Mouse (Mus musculus) adrenal gland, adult 2 months (tissue): ENCODE data around the gene Itga5. TPM values are rescaled to one million over a fixed set of nuclear protein-coding genes. Genes with fewer than 3 reads are reported as not detected.
A peak's percentile ranks its signal among the peaks of the same experiment; 100 is the strongest.

Experiments
- DNase-seq: peaks from one replicate; pipeline ENCODE4 v3.0.0; 2021
- polyA plus RNA-seq: library from polyadenylated mRNA; depleted of rRNA; stranded (reverse); fragments of >200 nt; gene quantifications from 2 replicates; pipeline ENCODE4 v1.2.3, GENCODE M21; 2012
- total RNA-seq, 2 experiments: library from RNA; stranded (reverse); gene quantifications; 2 replicates each; pipeline ENCODE4 v1.2.3; 2021

The Itga5 gene
- total and polyA plus RNA-seq, 3 experiments = 28.4 to 36.0 (median 33.7) TPM

GRCm38 (mm10) chr15:103339961-103340337 is 26.6 kb downstream of the Itga5 start, which contains the start of gene Zfp385a:
Zfp385a (minus strand) TSS chr15:103340093.
- peak; percentile 75 for DNase-seq

GRCm38 (mm10) chr15:103339166-103339960 is 27.2 kb downstream of the Itga5 start:
- DNase-seq = no peak

- DNase-seq = no peak
Observed at GRCm38 (mm10) chr15:103338829-103339165, 27.8 kb downstream of the Itga5 start.

GRCm38 (mm10) chr15:103336996-103337667 is 29.4 kb downstream of the Itga5 start:
- DNase-seq = no peak

- no peak for DNase-seq
Observed at GRCm38 (mm10) chr15:103335488-103336235, 30.9 kb downstream of the Itga5 start.

GRCm38 (mm10) chr15:103335040-103335439 is 31.5 kb downstream of the Itga5 start:
- DNase-seq = no peak

GRCm38 (mm10) chr15:103334194-103334593 is 32.4 kb downstream of the Itga5 start:
- DNase-seq = no peak

- no peak for DNase-seq
Observed at GRCm38 (mm10) chr15:103333738-103334137, 32.8 kb downstream of the Itga5 start.

- DNase-seq = no peak
Observed at GRCm38 (mm10) chr15:103333081-103333615, 33.4 kb downstream of the Itga5 start.

GRCm38 (mm10) chr15:103323455-103324247 is 42.9 kb downstream of the Itga5 start:
- DNase-seq = peak; percentile 94

- no peak for DNase-seq
Observed at GRCm38 (mm10) chr15:103323070-103323454, 43.5 kb downstream of the Itga5 start.

- no peak for DNase-seq
Observed at GRCm38 (mm10) chr15:103322396-103322795, 44.2 kb downstream of the Itga5 start.

GRCm38 (mm10) chr15:103321076-103321475 is 45.5 kb downstream of the Itga5 start:
- no peak for DNase-seq

- no peak for DNase-seq
Observed at GRCm38 (mm10) chr15:103318201-103318816, 48.3 kb downstream of the Itga5 start.

- DNase-seq = no peak
Observed at GRCm38 (mm10) chr15:103317731-103318130, 48.8 kb downstream of the Itga5 start.

- no peak for DNase-seq
Observed at GRCm38 (mm10) chr15:103317120-103317519, 49.4 kb downstream of the Itga5 start.

GRCm38 (mm10) chr15:103315979-103316776 is 50.4 kb downstream of the Itga5 start:
- peak; percentile 31 for DNase-seq

GRCm38 (mm10) chr15:103315011-103315502 is 51.5 kb downstream of the Itga5 start:
- DNase-seq = peak; percentile 84

GRCm38 (mm10) chr15:103314181-103314580 is 52.4 kb downstream of the Itga5 start:
- no peak for DNase-seq

GRCm38 (mm10) chr15:103313495-103314095 is 53.0 kb downstream of the Itga5 start:
- no peak for DNase-seq
